Mouse (Mus musculus) stomach, postnatal 0 days (tissue): ENCODE data around the gene Vmn1r178. TPM values are rescaled to one million over a fixed set of nuclear protein-coding genes. Genes with fewer than 3 reads are reported as not detected.
"Not testable (repeated sequence)": the region's sequence is repeated elsewhere in the genome, so short reads cannot be mapped to it uniquely, and the experiment has no call there.

Experiments used
- ATAC-seq: fragments of 200-750 bp; cut with Nextera tagmentation; 2 replicates; pipeline ENCODE4 v1.8.0; 2017; ENCODE audit not compliant: low FRiP score, low TSS enrichment
- DNase-seq: peaks from one replicate; pipeline ENCODE4 v3.0.0-alpha.2; 2016; ENCODE audit warnings: low spot score
- H3K27ac ChIP-seq: fragments of 300-500 bp; sonication (generic); replicated peaks from 2 replicates; pipeline ENCODE4 v1.5.1; 2014; ENCODE audit warnings: mild to moderate bottlenecking, control low read depth
- H3K27me3 ChIP-seq: fragments of 300-500 bp; sonication (generic); 2 replicates; pipeline ENCODE4 v1.6.1; 2014; ENCODE audit warnings: low read length; ENCODE audit not compliant: control insufficient read depth, insufficient read depth
- H3K36me3 ChIP-seq: fragments of 300-500 bp; sonication (generic); 2 replicates; pipeline ENCODE4 v1.6.1; 2014; ENCODE audit warnings: low read length, mixed read lengths; ENCODE audit not compliant: control insufficient read depth, insufficient read depth
- H3K4me1 ChIP-seq: fragments of 300-500 bp; sonication (generic); replicated peaks from 2 replicates; pipeline ENCODE4 v1.6.1; 2014; ENCODE audit warnings: antibody characterized with exemption; ENCODE audit not compliant: control insufficient read depth, insufficient read depth
- H3K4me2 ChIP-seq: fragments of 300-500 bp; sonication (generic); replicated peaks from 2 replicates; pipeline ENCODE4 v1.6.1; 2014; ENCODE audit warnings: low read depth, mild to moderate bottlenecking, control low read depth, moderate library complexity
- H3K4me3 ChIP-seq: fragments of 300-500 bp; sonication (generic); 2 replicates; pipeline ENCODE4 v1.5.1; 2014; ENCODE audit warnings: low read depth, low read length, control low read depth
- H3K9ac ChIP-seq: fragments of 300-500 bp; sonication (generic); 2 replicates; pipeline ENCODE4 v1.6.1; 2014; ENCODE audit warnings: mild to moderate bottlenecking, low read length, control low read depth, mixed read lengths
- H3K9me3 ChIP-seq: fragments of 300-500 bp; sonication (generic); 2 replicates; pipeline ENCODE4 v1.6.1; 2016; ENCODE audit warnings: low read length; ENCODE audit not compliant: control insufficient read depth
- CTCF ChIP-seq: IDR thresholded peaks from 2 replicates; pipeline ENCODE4 v1.5.1; 2016; ENCODE audit warnings: antibody characterized with exemption, low read depth, mild to moderate bottlenecking, moderate library complexity
- EP300 ChIP-seq: optimal IDR thresholded peaks from 2 replicates; pipeline ENCODE3; 2016; ENCODE audit warnings: antibody characterized with exemption
- WGBS: fragments of 180-500 bp; shearing (Covaris S2); extraction: QIAGEN DNeasy Blood & Tissue Kit; methylation state at CpG from one replicate; pipeline ENCODE4 v1.1.7; 2014; 5-methylcytosine and 5-hydroxymethylcytosine counted together
- polyA plus RNA-seq: library from polyadenylated mRNA; unstranded; fragments of >200 nt; fragmentation: Nextera tagmentation; extraction: Ambion mirVana; gene quantifications from 2 replicates; pipeline ENCODE4 v1.2.1, GENCODE M21; 2015

Vmn1r178 gene
- not detected in 2 replicates for polyA plus RNA-seq

DNA sequence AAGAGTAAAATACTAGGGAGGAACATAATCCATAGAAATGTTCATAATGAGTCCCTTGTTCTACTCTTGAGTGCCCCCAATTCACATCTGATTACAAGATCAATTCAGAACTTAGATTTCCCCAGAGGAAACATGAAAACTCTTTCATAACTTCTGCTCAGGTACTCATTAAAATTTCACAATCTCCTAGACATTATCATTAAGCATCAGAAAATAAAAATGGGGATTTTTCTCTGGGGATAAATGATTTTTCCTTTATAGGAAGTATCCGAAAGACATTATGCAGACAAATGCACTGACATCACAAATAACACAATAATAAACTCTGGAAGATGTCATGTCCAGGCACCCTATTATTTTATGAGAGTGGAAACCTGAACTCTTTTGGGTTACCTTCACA, at the start of gene Vmn1r178:
Gene Vmn1r178 (plus strand): TSS at position 301 of the 400 bp plus-strand sequence.
- DNase-seq (no peak), ATAC-seq (no peak)
- Histone ChIP-seq H3K27ac (no peak within 1 kb of the TSS), H3K4me2 (no peak within 1 kb of the TSS), H3K27me3 (no peaks in the 10 kb centered on the region), H3K4me1 (no peaks in the 10 kb centered on the region), H3K9ac (no peak within 1 kb of the TSS), H3K9me3 (no peaks in the 10 kb centered on the region), H3K36me3 (no peaks in the 10 kb centered on the region), H3K4me3 (no peak within 1 kb of the TSS)
- 85% methylated on average over 1 of the region's 1 CpGs for WGBS
- TF ChIP-seq CTCF (no peak), EP300 (no peak)

DNA sequence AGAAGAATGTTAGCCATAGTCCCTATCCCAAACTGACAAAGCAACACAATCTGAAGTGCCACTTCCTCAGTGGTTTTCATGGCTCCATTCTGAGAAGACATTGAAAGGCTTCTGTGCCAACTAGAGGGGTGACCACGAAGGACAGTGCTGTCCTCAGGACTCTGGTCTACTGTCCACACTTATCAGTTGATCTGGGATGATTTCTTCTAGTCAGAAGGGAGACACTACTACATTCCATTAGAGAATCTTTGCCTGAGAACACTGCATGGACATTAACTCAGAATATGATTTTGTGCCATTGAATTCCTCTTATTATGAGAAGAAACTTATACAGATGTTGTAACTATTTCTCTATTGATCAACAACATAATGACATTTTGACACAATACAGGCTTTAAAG, 25.5 kb upstream of the Vmn1r178 start, which contains the start of gene Vmn1r177:
Gene Vmn1r177 (minus strand): TSS at position 101 of the 400 bp plus-strand sequence.
- not testable (repeated sequence) for ATAC-seq

DNA sequence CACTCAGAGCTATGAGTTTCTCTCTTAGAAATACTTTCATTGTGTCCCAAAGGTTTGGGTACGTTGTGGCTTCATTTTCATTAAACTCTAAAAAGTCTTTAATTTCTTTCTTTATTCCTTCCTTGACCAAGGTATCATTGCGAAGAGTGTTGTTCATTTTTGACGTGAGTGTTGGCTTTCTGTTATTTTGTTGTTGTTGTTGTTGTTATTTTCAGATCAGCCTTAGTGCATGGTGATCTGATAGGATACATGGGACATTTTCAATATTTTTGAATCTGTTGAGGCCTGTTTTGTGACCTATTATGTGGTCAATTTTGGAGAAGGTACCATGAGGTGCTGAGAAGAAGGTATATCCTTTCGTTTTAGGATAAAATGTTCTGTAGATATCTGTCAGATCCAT, 14.9 kb upstream of the Vmn1r178 start:
- not testable (repeated sequence) for H3K27ac ChIP-seq, ATAC-seq, H3K4me3 ChIP-seq, H3K9ac ChIP-seq, H3K4me2 ChIP-seq, H3K9me3 ChIP-seq, H3K36me3 ChIP-seq, DNase-seq, H3K4me1 ChIP-seq, H3K27me3 ChIP-seq
- WGBS: 59% methylated on average over 3 of the region's 4 CpGs

More for the DNA sequence above, 25.5 kb upstream of the Vmn1r178 start, which contains the start of gene Vmn1r177:
- not testable (repeated sequence) for H3K27me3 ChIP-seq, H3K9ac ChIP-seq, DNase-seq, H3K4me1 ChIP-seq, H3K4me3 ChIP-seq, H3K9me3 ChIP-seq, H3K4me2 ChIP-seq, H3K27ac ChIP-seq, H3K36me3 ChIP-seq
- WGBS: 6% methylated on average over 1 of the region's 1 CpGs

GRCm38 (mm10) chr7:23926678-23927077, 34.9 kb downstream of the Vmn1r178 start, which contains the start of gene Vmn1r179:
Gene Vmn1r179 (plus strand): TSS chr7:23926978.
- Histone ChIP-seq H3K27ac (no peak within 1 kb of the TSS), H3K4me3 (no peak within 1 kb of the TSS), H3K9me3 (no peaks in the 10 kb centered on the region), H3K27me3 (no peaks in the 10 kb centered on the region), H3K36me3 (no peaks in the 10 kb centered on the region), H3K9ac (no peak within 1 kb of the TSS), H3K4me2 (no peak within 1 kb of the TSS), H3K4me1 (no peaks in the 10 kb centered on the region)
- 30% methylated on average over 2 of the region's 2 CpGs for WGBS
- DNase-seq (no peak), ATAC-seq (no peak)
- no peak for TF ChIP-seq CTCF

Other genes with a start within 250 kb of the Vmn1r178 start
- gene Vmn1r172, start 233.7 kb upstream of the Vmn1r178 start, polyA plus RNA-seq: 0.04 TPM in 1 of 2 replicates, not detected in the other
- not detected in 2 replicates for gene Vmn1r173, start 191.3 kb upstream of the Vmn1r178 start, polyA plus RNA-seq
- 0.04 TPM in 1 of 2 replicates, not detected in the other for gene Vmn1r174, start 139.7 kb upstream of the Vmn1r178 start, polyA plus RNA-seq
- gene Vmn1r175, start 81.4 kb upstream of the Vmn1r178 start, polyA plus RNA-seq: not detected in 2 replicates
- not detected in 2 replicates for gene Vmn1r176, start 54.6 kb upstream of the Vmn1r178 start, polyA plus RNA-seq
- not detected in 2 replicates for gene Vmn1r177, start 25.6 kb upstream of the Vmn1r178 start, polyA plus RNA-seq
- gene Vmn1r179, start 35.0 kb downstream of the Vmn1r178 start, polyA plus RNA-seq: 0.02 TPM in 1 of 2 replicates, not detected in the other
- gene Vmn1r180, start 58.6 kb downstream of the Vmn1r178 start, polyA plus RNA-seq: not detected in 2 replicates
- 0.04 TPM in 1 of 2 replicates, not detected in the other for gene Vmn1r181, start 82.6 kb downstream of the Vmn1r178 start, polyA plus RNA-seq
- gene V1rd19, start 109.7 kb downstream of the Vmn1r178 start, polyA plus RNA-seq: not detected in 2 replicates
- 0.01 TPM in 1 of 2 replicates, not detected in the other for gene Vmn1r183, start 161.2 kb downstream of the Vmn1r178 start, polyA plus RNA-seq
- gene Zfp180, start 189.9 kb downstream of the Vmn1r178 start, polyA plus RNA-seq: 6.7 and 7.1 TPM in 2 replicates
- 2.2 and 3.4 TPM in 2 replicates for gene Zfp112, start 220.3 kb downstream of the Vmn1r178 start, polyA plus RNA-seq
- gene Zfp235, start 242.2 kb downstream of the Vmn1r178 start, polyA plus RNA-seq: 8.3 TPM in 2 replicates